Mouse (Mus musculus) adrenal gland, adult 8-10 months (tissue): ENCODE data around the gene Rgs12. TPM values are rescaled to one million over a fixed set of nuclear protein-coding genes. Genes with fewer than 3 reads are reported as not detected.
A peak's percentile ranks its signal among the peaks of the same experiment; 100 is the strongest.

Experiments used
- DNase-seq: peaks from one replicate; pipeline ENCODE4 v3.0.0; 2022
- microRNA-seq, 2 experiments: library from miRNA; unstranded; fragments of <30 nt; microRNA quantifications; one replicate each; pipeline ENCODE4 v1.2.0; 2022
- total RNA-seq, 4 experiments: library from RNA; stranded (reverse); gene quantifications; 2 replicates each; pipeline ENCODE4 v1.2.4; 2022

Rgs12 gene
- total RNA-seq, 4 experiments from 2014 or later: 20.0 to 27.2 (median 23.1) TPM

- peak; percentile 73 for DNase-seq
These were observed 139.8 kb downstream of the Rgs12 start for GRCm38 (mm10) chr5:35088785-35089613.

Small RNA genes lying within 50 kb of the gene (microRNA-seq; reads per million reads assigned to microRNA genes)
- 3.3 to 6.2 reads per million in 2 experiments for gene Mir3097

Other genes starting within 250 kb of the Rgs12 start
- 10 to 100 TPM; 37.5 to 66.3 (median 47.0) TPM for gene Htt, start 187.7 kb upstream of the Rgs12 start, total RNA-seq
- 1 to 10 TPM; 1.1 to 2.8 (median 2.3) TPM for gene Msantd1, start 41.4 kb upstream of the Rgs12 start, total RNA-seq
- gene Hgfac, start 92.1 kb downstream of the Rgs12 start, total RNA-seq: 1 to 10 TPM in 1 of 4 experiments, under 1 TPM in 3; 0.30 to 1.7 (median 0.72) TPM
- 10 to 100 TPM in 2 of 4 experiments, 1 to 10 TPM in 2; 4.5 to 25.5 (median 15.6) TPM for gene Dok7, start 107.3 kb downstream of the Rgs12 start, total RNA-seq
- 100 to 1,000 TPM in 2 of 4 experiments, 10 to 100 TPM in 2; 98.6 to 149 (median 115) TPM for gene Lrpap1, start 156.3 kb downstream of the Rgs12 start, total RNA-seq